Mouse (Mus musculus) heart, embryonic 13.5 days (tissue): ENCODE measurements at regions not wholly inside any gene's neighbourhood (a gene's known extent, or its start where the extent isn't known, plus 50 kb on each side); places are given as distances from the start of the nearest gene placed in this dataset.

Source experiments
- ATAC-seq: fragments of 200-750 bp; cut with Nextera tagmentation; 2 replicates; pipeline ENCODE4 v1.8.0; 2017; ENCODE audit warnings: moderate TSS enrichment; ENCODE audit not compliant: insufficient number of reproducible peaks, low FRiP score, low TSS enrichment; ENCODE audit errors: extremely low read depth
- H3K27ac ChIP-seq: fragments of 300-500 bp; sonication (generic); replicated peaks from 2 replicates; pipeline ENCODE4 v1.5.1; 2015; ENCODE audit warnings: moderate library complexity, mild to moderate bottlenecking, inconsistent platforms
- H3K27me3 ChIP-seq: fragments of 300-500 bp; sonication (generic); replicated peaks from 2 replicates; pipeline ENCODE4 v1.6.1; 2015; ENCODE audit warnings: mild to moderate bottlenecking, inconsistent platforms
- H3K36me3 ChIP-seq: fragments of 300-500 bp; sonication (generic); 2 replicates; pipeline ENCODE4 v1.6.1; 2015; ENCODE audit warnings: mild to moderate bottlenecking, inconsistent platforms
- H3K4me1 ChIP-seq: fragments of 300-500 bp; sonication (generic); 2 replicates; pipeline ENCODE4 v1.6.1; 2015; ENCODE audit warnings: inconsistent platforms
- H3K4me2 ChIP-seq: fragments of 300-500 bp; sonication (generic); 2 replicates; pipeline ENCODE4 v1.6.1; 2015; ENCODE audit warnings: inconsistent platforms, mild to moderate bottlenecking, moderate library complexity
- H3K4me3 ChIP-seq: fragments of 300-500 bp; sonication (generic); 2 replicates; pipeline ENCODE4 v1.5.1; 2015; ENCODE audit warnings: moderate library complexity, mild to moderate bottlenecking, inconsistent platforms
- H3K9ac ChIP-seq: fragments of 300-500 bp; sonication (generic); 2 replicates; pipeline ENCODE4 v1.6.1; 2015; ENCODE audit warnings: inconsistent platforms, mild to moderate bottlenecking, moderate library complexity
- H3K9me3 ChIP-seq: fragments of 300-500 bp; sonication (generic); 2 replicates; pipeline ENCODE4 v1.6.1; 2016; ENCODE audit warnings: inconsistent platforms
- WGBS: fragments of 180-500 bp; shearing (Covaris S2); methylation state at CpG from one replicate; pipeline ENCODE4 v1.1.7; 2015; ENCODE audit warnings: mixed read lengths; 5-methylcytosine and 5-hydroxymethylcytosine counted together

GRCm38 (mm10) chr11:20960066-20960465 is 129.2 kb upstream of the Lgalsl start:
- no peak for ATAC-seq
- 69% methylated on average over 2 of the region's 2 CpGs for WGBS
- no peaks in the 10 kb centered on the region for H3K27me3 ChIP-seq
- H3K9me3 ChIP-seq: 0 out of 2 replicates have a peak, but pooled peaks cover 4% of the 10 kb centered on the region
- no peak overlapping the region for H3K4me3 ChIP-seq
- no peak overlapping the region for H3K4me2 ChIP-seq
- peaks cover 32% of the 10 kb centered on the region for H3K4me1 ChIP-seq
- H3K27ac ChIP-seq: no peak overlapping the region
- no peaks in the 10 kb centered on the region for H3K36me3 ChIP-seq
- H3K9ac ChIP-seq: no peak overlapping the region

GRCm38 (mm10) chr11:20960750-20961149 is 129.9 kb upstream of the Lgalsl start:
- WGBS: 49% methylated on average over 5 of the region's 5 CpGs
- Histone ChIP-seq H3K4me2 (no peak overlapping the region), H3K27me3 (no peaks in the 10 kb centered on the region), H3K27ac (no peak overlapping the region), H3K9ac (no peak overlapping the region), H3K36me3 (no peaks in the 10 kb centered on the region), H3K4me3 (no peak overlapping the region), H3K9me3 (0 out of 2 replicates have a peak, but pooled peaks cover 4% of the 10 kb centered on the region), H3K4me1 (peaks cover 25% of the 10 kb centered on the region)
- no peak for ATAC-seq

- Histone ChIP-seq H3K4me2 (no peak overlapping the region), H3K36me3 (no peaks in the 10 kb centered on the region), H3K27ac (no peak overlapping the region), H3K4me1 (peaks cover 21% of the 10 kb centered on the region), H3K27me3 (no peaks in the 10 kb centered on the region), H3K4me3 (no peak overlapping the region), H3K9ac (no peak overlapping the region), H3K9me3 (0 out of 2 replicates have a peak, but pooled peaks cover 4% of the 10 kb centered on the region)
- ATAC-seq: no peak
- 79% methylated on average over 2 of the region's 2 CpGs for WGBS
Measured at GRCm38 (mm10) chr11:20961626-20962025, 129.5 kb upstream of the Peli1 start.

- Histone ChIP-seq H3K9ac (no peak overlapping the region), H3K4me3 (no peak overlapping the region), H3K9me3 (0 out of 2 replicates have a peak, but pooled peaks cover 4% of the 10 kb centered on the region), H3K4me2 (no peak overlapping the region), H3K27ac (no peak overlapping the region), H3K36me3 (no peaks in the 10 kb centered on the region), H3K27me3 (no peaks in the 10 kb centered on the region), H3K4me1 (no peaks in the 10 kb centered on the region)
- WGBS: 84% methylated on average over 8 of the region's 8 CpGs
- no peak for ATAC-seq
Measured at GRCm38 (mm10) chr11:20965575-20966239, 125.4 kb upstream of the Peli1 start.

GRCm38 (mm10) chr11:20967321-20967984 is 123.6 kb upstream of the Peli1 start:
- 52% methylated on average over 3 of the region's 3 CpGs for WGBS
- no peak overlapping the region for H3K27ac ChIP-seq
- no peak overlapping the region for H3K4me3 ChIP-seq
- H3K9me3 ChIP-seq: 0 out of 2 replicates have a peak, but pooled peaks cover 4% of the 10 kb centered on the region
- ATAC-seq: no peak
- H3K4me2 ChIP-seq: no peak overlapping the region
- no peaks in the 10 kb centered on the region for H3K27me3 ChIP-seq
- no peak overlapping the region for H3K9ac ChIP-seq
- no peaks in the 10 kb centered on the region for H3K4me1 ChIP-seq
- H3K36me3 ChIP-seq: no peaks in the 10 kb centered on the region

GRCm38 (mm10) chr11:20968341-20968740 is 122.8 kb upstream of the Peli1 start:
- 74% methylated on average over 2 of the region's 2 CpGs for WGBS
- H3K4me2 ChIP-seq: no peak overlapping the region
- no peak overlapping the region for H3K27ac ChIP-seq
- 0 out of 2 replicates have a peak, but pooled peaks cover 4% of the 10 kb centered on the region for H3K9me3 ChIP-seq
- H3K9ac ChIP-seq: no peak overlapping the region
- H3K4me3 ChIP-seq: no peak overlapping the region
- no peaks in the 10 kb centered on the region for H3K27me3 ChIP-seq
- no peaks in the 10 kb centered on the region for H3K4me1 ChIP-seq
- H3K36me3 ChIP-seq: no peaks in the 10 kb centered on the region
- no peak for ATAC-seq

- Histone ChIP-seq H3K9me3 (no peaks in the 10 kb centered on the region), H3K9ac (no peak overlapping the region), H3K36me3 (no peaks in the 10 kb centered on the region), H3K27ac (no peak overlapping the region), H3K4me2 (no peak overlapping the region), H3K4me1 (no peaks in the 10 kb centered on the region), H3K27me3 (no peaks in the 10 kb centered on the region; the same call in 1 of the 2 replicates), H3K4me3 (no peak overlapping the region)
- no peak for ATAC-seq
- WGBS: 75% methylated on average over 3 of the region's 3 CpGs
Measured at GRCm38 (mm10) chr11:20973141-20973540, 118.0 kb upstream of the Peli1 start.

GRCm38 (mm10) chr11:20981588-20981987 is 109.5 kb upstream of the Peli1 start:
- Histone ChIP-seq H3K4me2 (no peak overlapping the region), H3K4me1 (peaks cover 33% of the 10 kb centered on the region), H3K27ac (no peak overlapping the region), H3K9me3 (no peaks in the 10 kb centered on the region), H3K36me3 (no peaks in the 10 kb centered on the region), H3K4me3 (no peak overlapping the region), H3K9ac (no peak overlapping the region), H3K27me3 (no peaks in the 10 kb centered on the region)
- WGBS: 78% methylated on average over 2 of the region's 2 CpGs
- ATAC-seq: no peak

GRCm38 (mm10) chr11:20982010-20982409 is 109.1 kb upstream of the Peli1 start:
- Histone ChIP-seq H3K9ac (no peak overlapping the region), H3K4me3 (no peak overlapping the region), H3K4me2 (no peak overlapping the region), H3K27ac (no peak overlapping the region), H3K4me1 (peaks cover 33% of the 10 kb centered on the region), H3K27me3 (no peaks in the 10 kb centered on the region), H3K9me3 (no peaks in the 10 kb centered on the region), H3K36me3 (no peaks in the 10 kb centered on the region)
- ATAC-seq: no peak
- 50% methylated on average over 1 of the region's 1 CpGs for WGBS

- Histone ChIP-seq H3K9ac (no peak overlapping the region), H3K27ac (no peak overlapping the region), H3K9me3 (no peaks in the 10 kb centered on the region), H3K27me3 (no peaks in the 10 kb centered on the region), H3K36me3 (no peaks in the 10 kb centered on the region), H3K4me3 (no peak overlapping the region), H3K4me2 (no peak overlapping the region), H3K4me1 (peaks cover 33% of the 10 kb centered on the region)
- 47% methylated on average over 6 of the region's 6 CpGs for WGBS
- ATAC-seq: no peak
Measured at GRCm38 (mm10) chr11:20982500-20982899, 108.6 kb upstream of the Peli1 start.

- Histone ChIP-seq H3K4me1 (peaks cover 33% of the 10 kb centered on the region), H3K9ac (no peak overlapping the region), H3K27me3 (no peaks in the 10 kb centered on the region), H3K4me2 (no peak overlapping the region), H3K4me3 (no peak overlapping the region), H3K27ac (no peak overlapping the region; the same call in 1 of the 2 replicates), H3K36me3 (no peaks in the 10 kb centered on the region), H3K9me3 (no peaks in the 10 kb centered on the region)
- ATAC-seq: no peak
- 31% methylated on average over 6 of the region's 6 CpGs for WGBS
Measured at GRCm38 (mm10) chr11:20985069-20985759, 105.9 kb upstream of the Peli1 start.
